8 mouse cellular contexts compared by ENCODE assay signal in genomic region chr11:100859579-100860075, GRCm38 (mm10). TPM values are rescaled to one million over a fixed set of nuclear protein-coding genes. Genes with fewer than 3 reads are reported as not detected.
A peak's percentile ranks its signal among the peaks of the same experiment; 100 is the strongest.
DNase-seq lines count a peak whose midpoint lies in the region; ATAC-seq and TF ChIP-seq lines count a peak whose summit lies in the region.

No protein-coding gene starts in this region.

- no peaks in the 10 kb centered on the region for H3K36me3 ChIP-seq in heart, embryonic 15.5 days
- H3K36me3 ChIP-seq in ES-Bruce4 (ENCODE audit: control insufficient read depth, insufficient read depth, low read length, poor library complexity, severe bottlenecking): no peaks in the 10 kb centered on the region
- H3K36me3 ChIP-seq in hindbrain, embryonic 12.5 days: no peaks in the 10 kb centered on the region
- no peaks in the 10 kb centered on the region for H3K36me3 ChIP-seq in midbrain, embryonic 12.5 days

- peaks cover 17% of the 10 kb centered on the region for H3K4me1 ChIP-seq in heart, embryonic 15.5 days (replicated peaks)
- H3K4me1 ChIP-seq in ES-Bruce4 (ENCODE audit: control insufficient read depth, insufficient read depth, low read length): no peaks in the 10 kb centered on the region
- H3K4me1 ChIP-seq in hindbrain, embryonic 12.5 days: peaks cover 11% of the 10 kb centered on the region
- peaks cover 6% of the 10 kb centered on the region; the same call in 1 of the 2 replicates for H3K4me1 ChIP-seq in midbrain, embryonic 12.5 days

- peak overlapping the region; percentile 92 for H3K4me2 ChIP-seq in heart, embryonic 15.5 days
- peak overlapping the region; percentile 68 for H3K4me2 ChIP-seq in hindbrain, embryonic 12.5 days (replicated peaks)
- H3K4me2 ChIP-seq in midbrain, embryonic 12.5 days (replicated peaks): peak overlapping the region; percentile 57

- no peak for TF ChIP-seq EP300 in ES-Bruce4 (IDR thresholded peaks at IDR 0.05; ENCODE audit: insufficient read depth, low read depth, low read length)

- TF ChIP-seq CTCF in ES-Bruce4 (IDR thresholded peaks at IDR 0.05; ENCODE audit: low read depth, low read length): no peak

- H3K27me3 ChIP-seq in heart, embryonic 15.5 days: 0 out of 2 replicates have a peak, but pooled peaks cover 15% of the 10 kb centered on the region
- no peaks in the 10 kb centered on the region for H3K27me3 ChIP-seq in ES-Bruce4 (ENCODE audit: control insufficient read depth, insufficient read depth, low read length, poor library complexity, severe bottlenecking)
- peaks cover 84% of the 10 kb centered on the region for H3K27me3 ChIP-seq in hindbrain, embryonic 12.5 days
- peaks cover 79% of the 10 kb centered on the region for H3K27me3 ChIP-seq in midbrain, embryonic 12.5 days

- H3K4me3 ChIP-seq in heart, embryonic 15.5 days: peak overlapping the region; percentile 62
- H3K4me3 ChIP-seq in ES-Bruce4 (ENCODE audit: low read depth, low read length): no peak overlapping the region
- peak overlapping the region; percentile 47 for H3K4me3 ChIP-seq in hindbrain, embryonic 12.5 days
- peak overlapping the region; percentile 44 for H3K4me3 ChIP-seq in midbrain, embryonic 12.5 days

- no peaks in the 10 kb centered on the region for H3K9me3 ChIP-seq in heart, embryonic 15.5 days (replicated peaks)
- H3K9me3 ChIP-seq in ES-Bruce4 (replicated peaks; ENCODE audit: control insufficient read depth, insufficient read depth, low read length, poor library complexity, severe bottlenecking): no peaks in the 10 kb centered on the region
- no peaks in the 10 kb centered on the region for H3K9me3 ChIP-seq in hindbrain, embryonic 12.5 days (replicated peaks)
- no peaks in the 10 kb centered on the region for H3K9me3 ChIP-seq in midbrain, embryonic 12.5 days

- H3K9ac ChIP-seq in heart, embryonic 15.5 days: peak overlapping the region; percentile 68; the same call in 1 of the 2 replicates
- H3K9ac ChIP-seq in ES-Bruce4 (ENCODE audit: low read depth, poor library complexity, severe bottlenecking): peak overlapping the region; percentile 32; the same call in 1 of the 2 replicates
- H3K9ac ChIP-seq in hindbrain, embryonic 12.5 days: peak overlapping the region; percentile 60; the same call in 1 of the 2 replicates
- peak overlapping the region; percentile 37; the same call in 1 of the 2 replicates for H3K9ac ChIP-seq in midbrain, embryonic 12.5 days (replicated peaks)

- 55% methylated on average over 6 of the region's 6 CpGs for WGBS in heart, embryonic 15.5 days
- 48% methylated on average over 6 of the region's 6 CpGs for WGBS in hindbrain, embryonic 12.5 days
- 52% methylated on average over 6 of the region's 6 CpGs for WGBS in midbrain, embryonic 12.5 days

- no peak for ATAC-seq in heart, embryonic 15.5 days (replicated peaks; ENCODE audit: insufficient number of reproducible peaks, insufficient read depth, low FRiP score, low read depth)
- ATAC-seq in hindbrain, embryonic 12.5 days (ENCODE audit: low FRiP score): no peak
- no peak for ATAC-seq in midbrain, embryonic 12.5 days (ENCODE audit: low FRiP score, low read depth)

- DNase-seq in heart, postnatal 10 days: no peak
- no peak for DNase-seq in cerebellum, adult 11 months
- no peak for DNase-seq in left cerebral cortex, postnatal 25 days (ENCODE audit: low spot score in 2 of 2)
- DNase-seq in urinary bladder, postnatal 25 days (ENCODE audit: low spot score): no peak

- no peak for TF ChIP-seq POLR2A in ES-Bruce4 (IDR thresholded peaks at IDR 0.05; ENCODE audit: insufficient read depth, low read length)

- intact Hi-C loops in heart, postnatal 10 days (cut with DNase I): no loop called here
- intact Hi-C loops in left cerebral cortex, postnatal 25 days (cut with DNase I): no loop called here

- H3K27ac ChIP-seq in heart, embryonic 15.5 days: peak overlapping the region; percentile 67; the same call in 1 of the 2 replicates
- H3K27ac ChIP-seq in ES-Bruce4 (ENCODE audit: insufficient read depth, low read length): no peak overlapping the region
- no peak overlapping the region for H3K27ac ChIP-seq in hindbrain, embryonic 12.5 days
- no peak overlapping the region for H3K27ac ChIP-seq in midbrain, embryonic 12.5 days (replicated peaks)

RNA-seq across cellular contexts. Expression of gene Stat5a, which starts 0.5 kb away (rescaled TPM):
- polyA plus RNA-seq in heart, embryonic 15.5 days (2015; fragmentation: Nextera tagmentation; extraction: Ambion mirVana): 6.1 and 11.9 TPM in 2 replicates
- 10 to 100 TPM; 22.9 to 26.9 TPM for total RNA-seq in heart, postnatal 10 days (2021)
- polyA plus RNA-seq in ES-Bruce4 (2011; ENCODE audit: insufficient read depth, insufficient read length, low read depth, missing spikeins): 3.6 and 4.4 TPM in 2 replicates
- polyA plus RNA-seq in hindbrain, embryonic 12.5 days (2016; fragmentation: Nextera tagmentation; extraction: Ambion mirVana): 1.4 and 2.8 TPM in 2 replicates
- 1.5 and 1.8 TPM in 2 replicates for polyA plus RNA-seq in midbrain, embryonic 12.5 days (2016; fragmentation: Nextera tagmentation; extraction: Ambion mirVana)
- 1 to 10 TPM; 2.1 to 2.2 TPM for total RNA-seq in left cerebral cortex, postnatal 25 days (2021)

RNA-seq across cellular contexts. Expression of gene Stat5b, which starts 9.1 kb away (rescaled TPM):
- 25.3 and 34.6 TPM in 2 replicates for polyA plus RNA-seq in heart, embryonic 15.5 days (2015; fragmentation: Nextera tagmentation; extraction: Ambion mirVana)
- 10 to 100 TPM; 52.1 to 58.6 TPM for total RNA-seq in heart, postnatal 10 days (2021)
- polyA plus RNA-seq in ES-Bruce4 (2011; ENCODE audit: insufficient read depth, insufficient read length, low read depth, missing spikeins): 7.3 and 7.6 TPM in 2 replicates
- polyA plus RNA-seq in hindbrain, embryonic 12.5 days (2016; fragmentation: Nextera tagmentation; extraction: Ambion mirVana): 17.3 and 20.5 TPM in 2 replicates
- polyA plus RNA-seq in midbrain, embryonic 12.5 days (2016; fragmentation: Nextera tagmentation; extraction: Ambion mirVana): 18.8 and 19.4 TPM in 2 replicates
- total RNA-seq in left cerebral cortex, postnatal 25 days (2021): 10 to 100 TPM; 20.1 to 23.1 TPM
